Mouse (Mus musculus): Measurements from ENCODE around the gene Arhgef39. TPM values are rescaled to one million over a fixed set of nuclear protein-coding genes. Genes with fewer than 3 reads are reported as not detected.
"Not testable (repeated sequence)": the region's sequence is repeated elsewhere in the genome, so short reads cannot be mapped to it uniquely, and the experiment has no call there.

Gene Arhgef39
- polyA plus RNA-seq, 1 experiment: 12.7 TPM

DNA sequence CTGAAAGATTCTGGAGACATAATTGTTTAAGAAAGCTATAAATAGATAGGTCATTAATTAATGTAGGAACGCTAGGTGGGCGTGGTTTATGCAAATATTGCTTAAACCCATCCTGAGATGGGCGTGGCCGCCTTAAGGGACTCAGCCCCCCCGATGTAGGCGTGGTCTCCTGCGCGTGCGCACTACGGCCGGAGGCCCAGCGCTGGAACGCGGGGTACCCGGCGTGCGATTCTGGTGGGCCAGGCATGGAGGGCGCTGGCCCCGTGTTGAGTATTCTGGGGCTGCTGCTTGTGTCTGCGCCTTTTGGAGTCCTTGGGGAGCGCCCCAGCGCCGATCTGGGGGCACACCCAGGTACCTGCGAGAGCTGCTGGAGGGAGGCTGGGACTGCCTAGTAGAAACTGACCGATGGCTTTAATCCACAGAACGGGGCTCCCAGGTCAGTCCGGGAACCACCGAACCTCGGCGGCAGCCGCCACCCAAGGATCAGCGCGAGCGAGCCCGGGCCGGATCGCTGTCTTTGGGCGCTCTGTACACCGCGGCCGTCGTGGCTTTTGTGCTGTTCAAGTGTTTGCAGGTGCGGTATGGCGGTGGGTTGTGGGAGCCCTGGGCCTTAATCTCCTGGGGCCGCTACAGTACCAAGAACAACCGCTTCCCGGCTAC, 6.2 kb downstream of the Arhgef39 start:
- Histone ChIP-seq H3K4me1 (ENCODE audit: control insufficient read depth, insufficient read depth, insufficient read length) (peaks cover 2% of the 10 kb centered on the region; the same call in 1 of the 2 replicates), H3K36me3 (ENCODE audit: control insufficient read depth, insufficient read depth, low read length) (0 out of 2 replicates have a peak, but pooled peaks cover 2% of the 10 kb centered on the region), H3K4me3 (ENCODE audit: extremely low read depth, insufficient read depth, insufficient read length) (peak overlapping the region; percentile 98), H3K27me3 (ENCODE audit: control insufficient read depth, insufficient read depth, low read length) (no peaks in the 10 kb centered on the region), H3K27ac (ENCODE audit: insufficient read depth, low read length) (peak overlapping the region; percentile 94)
- peak; percentile 90 to 95 for DNase-seq (ENCODE audit: low read depth in 1 of 2, low spot score in 2 of 2)
- WGBS: under 1% methylated on average over 47 of the region's 47 CpGs
- TF ChIP-seq POLR2A (IDR thresholded peaks at IDR 0.05; ENCODE audit: low read depth, low read length) (peak; percentile 82), CTCF (IDR thresholded peaks at IDR 0.05; ENCODE audit: extremely low read depth, insufficient read depth, insufficient read length, insufficient replicate concordance) (no peak)

DNA sequence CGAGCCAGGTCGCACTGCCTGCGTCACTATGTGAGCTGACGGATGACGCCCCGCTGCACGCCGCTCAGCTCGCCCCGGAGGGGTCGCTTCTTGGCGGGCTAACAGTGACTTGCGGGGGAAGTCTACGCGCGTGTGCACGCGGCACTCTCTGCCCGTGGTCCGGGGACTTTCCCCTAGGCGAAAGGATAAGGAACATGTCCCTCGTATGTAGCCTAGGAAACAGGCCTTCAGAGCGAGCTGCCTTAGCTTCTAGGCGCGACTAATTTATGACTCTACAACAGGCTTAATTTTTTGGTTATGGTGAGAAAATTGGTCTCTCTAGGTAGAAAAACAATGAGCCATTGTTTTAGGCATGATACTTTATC, 6.7 kb downstream of the Arhgef39 start, which contains the start of gene Ccdc107:
Gene Ccdc107, plus strand, starts transcription at position 80 of the 365 bp plus-strand sequence.
- no peaks in the 10 kb centered on the region for H3K27me3 ChIP-seq (ENCODE audit: control insufficient read depth, insufficient read depth, low read length)
- peak within 1 kb of the TSS; percentile 94 for H3K27ac ChIP-seq (ENCODE audit: insufficient read depth, low read length)
- no peaks in the 10 kb centered on the region; the same call in 1 of the 2 replicates for H3K4me1 ChIP-seq (ENCODE audit: control insufficient read depth, insufficient read depth, insufficient read length)
- 0 out of 2 replicates have a peak, but pooled peaks cover 2% of the 10 kb centered on the region for H3K36me3 ChIP-seq (ENCODE audit: control insufficient read depth, insufficient read depth, low read length)
- DNase-seq (ENCODE audit: low read depth in 1 of 2, low spot score in 2 of 2): peak; percentile 89 to 95
- H3K4me3 ChIP-seq (ENCODE audit: extremely low read depth, insufficient read depth, insufficient read length): peak within 1 kb of the TSS; percentile 98
- under 1% methylated on average over 25 of the region's 25 CpGs for WGBS
- TF ChIP-seq CTCF (IDR thresholded peaks at IDR 0.05; ENCODE audit: extremely low read depth, insufficient read depth, insufficient read length, insufficient replicate concordance) (0 out of 2 replicates have a peak, but pooled peaks have one; percentile 5), POLR2A (IDR thresholded peaks at IDR 0.05; ENCODE audit: low read depth, low read length) (no peak)

GRCm38 (mm10) chr4:43492101-43492820, 7.2 kb downstream of the Arhgef39 start:
- H3K4me1 ChIP-seq (ENCODE audit: control insufficient read depth, insufficient read depth, insufficient read length): no peaks in the 10 kb centered on the region; the same call in 1 of the 2 replicates
- peak in 1 of 2 experiments; percentile 50 for DNase-seq (ENCODE audit: low read depth in 1 of 2, low spot score in 2 of 2)
- H3K27ac ChIP-seq (ENCODE audit: insufficient read depth, low read length): peak overlapping the region; percentile 59
- TF ChIP-seq CTCF (IDR thresholded peaks at IDR 0.05; ENCODE audit: extremely low read depth, insufficient read depth, insufficient read length, insufficient replicate concordance) (no peak), POLR2A (IDR thresholded peaks at IDR 0.05; ENCODE audit: low read depth, low read length) (no peak)
- 0 out of 2 replicates have a peak overlapping the region, but pooled peaks have one; percentile 11 for H3K4me3 ChIP-seq (ENCODE audit: extremely low read depth, insufficient read depth, insufficient read length)
- WGBS: 30% methylated on average over 12 of the region's 12 CpGs
- no peaks in the 10 kb centered on the region for H3K27me3 ChIP-seq (ENCODE audit: control insufficient read depth, insufficient read depth, low read length)
- H3K36me3 ChIP-seq (ENCODE audit: control insufficient read depth, insufficient read depth, low read length): 0 out of 2 replicates have a peak, but pooled peaks cover 2% of the 10 kb centered on the region

DNA sequence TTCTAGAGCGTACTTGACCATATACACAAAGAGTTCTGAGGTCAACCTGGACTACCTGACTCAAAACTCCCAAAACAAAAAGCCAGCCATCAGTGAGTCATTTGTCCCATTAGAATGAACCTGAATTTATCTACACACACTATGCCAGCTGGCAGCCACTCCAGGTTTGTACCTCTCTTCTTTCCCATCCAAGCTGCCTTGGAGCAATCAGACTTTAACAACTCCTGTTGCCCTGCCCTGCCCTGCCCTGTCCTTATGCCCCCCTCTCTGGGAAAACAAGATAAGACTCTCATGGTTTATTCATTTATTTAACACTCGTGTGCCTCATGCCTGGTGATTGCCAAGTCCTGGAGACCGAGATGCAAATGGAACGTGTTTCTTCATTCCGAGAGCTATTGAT, 8.7 kb downstream of the Arhgef39 start:
- H3K4me1 ChIP-seq (ENCODE audit: control insufficient read depth, insufficient read depth, insufficient read length): no peaks in the 10 kb centered on the region; the same call in 1 of the 2 replicates
- TF ChIP-seq CTCF (IDR thresholded peaks at IDR 0.05; ENCODE audit: extremely low read depth, insufficient read depth, insufficient read length, insufficient replicate concordance): no peak
- TF ChIP-seq POLR2A (IDR thresholded peaks at IDR 0.05; ENCODE audit: low read depth, low read length): no peak
- no peak for DNase-seq (ENCODE audit: low read depth in 1 of 2, low spot score in 2 of 2)
- 83% methylated on average over 5 of the region's 5 CpGs for WGBS
- H3K27me3 ChIP-seq (ENCODE audit: control insufficient read depth, insufficient read depth, low read length): no peaks in the 10 kb centered on the region
- no peaks in the 10 kb centered on the region for H3K36me3 ChIP-seq (ENCODE audit: control insufficient read depth, insufficient read depth, low read length)
- no peak overlapping the region for H3K27ac ChIP-seq (ENCODE audit: insufficient read depth, low read length)
- no peak overlapping the region for H3K4me3 ChIP-seq (ENCODE audit: extremely low read depth, insufficient read depth, insufficient read length)

DNA sequence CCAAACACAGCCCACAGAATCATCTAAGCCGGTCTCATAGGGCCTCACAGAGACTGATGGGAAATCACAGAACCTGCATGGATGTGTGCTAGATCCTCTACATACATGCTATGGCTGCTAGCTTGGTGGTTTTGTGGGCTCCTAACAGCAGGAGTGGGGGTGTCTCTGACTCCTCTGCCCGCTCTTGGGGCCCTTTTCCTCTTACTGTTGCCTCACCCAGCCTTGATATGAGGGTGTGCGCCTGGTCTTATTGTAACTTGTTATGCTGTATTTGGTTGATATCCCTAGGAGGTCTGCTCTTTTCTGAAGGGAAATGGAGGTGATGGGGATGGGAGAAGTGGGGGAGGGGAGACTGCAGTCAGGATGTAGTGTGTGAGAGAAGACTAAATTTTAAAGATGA, 9.9 kb downstream of the Arhgef39 start:
- H3K27me3 ChIP-seq (ENCODE audit: control insufficient read depth, insufficient read depth, low read length): no peaks in the 10 kb centered on the region
- no peak for TF ChIP-seq POLR2A (IDR thresholded peaks at IDR 0.05; ENCODE audit: low read depth, low read length)
- no peak for TF ChIP-seq CTCF (IDR thresholded peaks at IDR 0.05; ENCODE audit: extremely low read depth, insufficient read depth, insufficient read length, insufficient replicate concordance)
- no peak for DNase-seq (ENCODE audit: low read depth in 1 of 2, low spot score in 2 of 2)
- no peak overlapping the region for H3K4me3 ChIP-seq (ENCODE audit: extremely low read depth, insufficient read depth, insufficient read length)
- no peaks in the 10 kb centered on the region for H3K36me3 ChIP-seq (ENCODE audit: control insufficient read depth, insufficient read depth, low read length)
- 94% methylated on average over 3 of the region's 3 CpGs for WGBS
- H3K27ac ChIP-seq (ENCODE audit: insufficient read depth, low read length): no peak overlapping the region
- H3K4me1 ChIP-seq (ENCODE audit: control insufficient read depth, insufficient read depth, insufficient read length): no peaks in the 10 kb centered on the region; the same call in 1 of the 2 replicates

DNA sequence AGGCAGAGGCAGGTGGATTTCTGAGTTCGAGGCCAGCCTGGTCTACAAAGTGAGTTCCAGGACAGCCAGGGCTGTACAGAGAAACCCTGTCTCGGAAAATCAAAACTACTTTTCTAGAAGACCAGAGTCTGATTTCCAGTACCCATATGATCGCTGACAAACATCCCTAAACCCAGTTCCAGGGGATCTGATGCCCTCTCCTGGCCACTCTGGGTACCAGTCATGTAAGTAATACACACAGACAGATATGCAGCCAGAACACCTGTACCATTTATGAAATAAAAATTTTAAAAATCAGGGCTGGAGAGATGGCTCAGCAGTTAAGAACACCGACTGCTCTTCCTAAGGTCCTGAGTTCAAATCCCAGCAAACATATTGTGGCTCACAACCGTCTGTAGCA, 13.8 kb downstream of the Arhgef39 start:
- not testable (repeated sequence) for H3K4me3 ChIP-seq (ENCODE audit: extremely low read depth, insufficient read depth, insufficient read length); H3K27ac ChIP-seq (ENCODE audit: insufficient read depth, low read length); DNase-seq (ENCODE audit: low read depth in 1 of 2, low spot score in 2 of 2); H3K36me3 ChIP-seq (ENCODE audit: control insufficient read depth, insufficient read depth, low read length); H3K27me3 ChIP-seq (ENCODE audit: control insufficient read depth, insufficient read depth, low read length)
- 92% methylated on average over 5 of the region's 5 CpGs for WGBS
- peaks cover 21% of the 10 kb centered on the region; the same call in 1 of the 2 replicates for H3K4me1 ChIP-seq (ENCODE audit: control insufficient read depth, insufficient read depth, insufficient read length)
